Mouse (Mus musculus) C2C12 (cell line): ENCODE data around the gene Nfatc4. TPM values are rescaled to one million over a fixed set of nuclear protein-coding genes. Genes with fewer than 3 reads are reported as not detected.
A peak's percentile ranks its signal among the peaks of the same experiment; 100 is the strongest.

Experiments
- H3K27me3 ChIP-seq: one replicate; pipeline ENCODE4 v1.6.1; 2011; ENCODE audit not compliant: control insufficient read depth, insufficient read depth, insufficient read length
- H3K36me3 ChIP-seq: one replicate; pipeline ENCODE4 v1.6.1; 2011; ENCODE audit not compliant: control insufficient read depth, insufficient read depth
- H3K4me3 ChIP-seq: one replicate; pipeline ENCODE4 v1.5.1; 2011; ENCODE audit warnings: mild to moderate bottlenecking, control low read depth; ENCODE audit not compliant: poor library complexity, insufficient read depth, severe bottlenecking
- H3K79me2 ChIP-seq: one replicate; pipeline ENCODE4 v1.6.1; 2011; ENCODE audit not compliant: control insufficient read depth, insufficient read depth
- H3K79me3 ChIP-seq: one replicate; pipeline ENCODE4 v1.6.1; 2011; ENCODE audit warnings: low read depth, control low read depth
- H3ac ChIP-seq: one replicate; pipeline ENCODE3; 2011; ENCODE audit warnings: low read depth; ENCODE audit not compliant: control insufficient read depth, insufficient read length
- CEBPB ChIP-seq: IDR thresholded peaks from one replicate; pipeline ENCODE4 v1.6.1; 2011; ENCODE audit warnings: low read depth, mild to moderate bottlenecking, control low read depth, moderate library complexity
- CTCF ChIP-seq: IDR thresholded peaks from one replicate; pipeline ENCODE4 v1.5.1; 2011; ENCODE audit not compliant: control insufficient read depth, insufficient read depth, insufficient read length
- FOSL1 ChIP-seq: IDR thresholded peaks from one replicate; pipeline ENCODE4 v1.8.0; 2011; ENCODE audit warnings: mild to moderate bottlenecking, low read length; ENCODE audit not compliant: poor library complexity, insufficient read depth, severe bottlenecking
- MAX ChIP-seq: IDR thresholded peaks from one replicate; pipeline ENCODE4 v1.6.1; 2011; ENCODE audit warnings: mild to moderate bottlenecking, control low read depth
- MYOD1 ChIP-seq: IDR thresholded peaks from one replicate; pipeline ENCODE4 v1.6.1; 2011; ENCODE audit warnings: low read depth; ENCODE audit not compliant: control insufficient read depth, insufficient read length
- MYOG ChIP-seq: IDR thresholded peaks from one replicate; pipeline ENCODE4 v1.6.1; 2011; ENCODE audit not compliant: control insufficient read depth, insufficient read length; ENCODE audit errors: extremely low read depth
- USF1 ChIP-seq: IDR thresholded peaks from one replicate; pipeline ENCODE4 v1.6.1; 2011; ENCODE audit warnings: low read depth, mild to moderate bottlenecking, control low read depth, moderate library complexity
- polyA plus RNA-seq: library from polyadenylated mRNA; unstranded; fragments of >200 nt; fragmentation: generic; extraction: Trizol; gene quantifications from one replicate; pipeline ENCODE4 v1.2.1, GENCODE M21; 2012; ENCODE audit warnings: missing spikeins

Nfatc4 gene
- polyA plus RNA-seq, 1 experiment: 1.2 TPM

GRCm38 (mm10) chr14:55873242-55873713, 50.3 kb downstream of the Nfatc4 start:
- Histone ChIP-seq H3K79me3 (no peaks in the 10 kb centered on the region), H3K36me3 (no peaks in the 10 kb centered on the region), H3K27me3 (no peaks in the 10 kb centered on the region), H3ac (no peak overlapping the region), H3K79me2 (no peaks in the 10 kb centered on the region), H3K4me3 (no peak overlapping the region)
- TF ChIP-seq USF1 (no peak), CTCF (no peak), MYOG (no peak), CEBPB (no peak), MYOD1 (no peak), MAX (no peak), FOSL1 (no peak)

GRCm38 (mm10) chr14:55873714-55874683, 51.1 kb downstream of the Nfatc4 start:
- Histone ChIP-seq H3K27me3 (no peaks in the 10 kb centered on the region), H3K36me3 (no peaks in the 10 kb centered on the region), H3K79me3 (no peaks in the 10 kb centered on the region), H3ac (peak overlapping the region; percentile 34), H3K79me2 (no peaks in the 10 kb centered on the region), H3K4me3 (no peak overlapping the region)
- TF ChIP-seq MAX (no peak), USF1 (no peak), MYOG (no peak), MYOD1 (no peak), CTCF (peak; percentile 94), CEBPB (no peak)

GRCm38 (mm10) chr14:55877469-55878315, 54.7 kb downstream of the Nfatc4 start:
- Histone ChIP-seq H3K79me2 (no peaks in the 10 kb centered on the region), H3K79me3 (no peaks in the 10 kb centered on the region), H3K36me3 (no peaks in the 10 kb centered on the region), H3ac (no peak overlapping the region), H3K4me3 (no peak overlapping the region), H3K27me3 (no peaks in the 10 kb centered on the region)
- TF ChIP-seq MYOD1: no peak
- TF ChIP-seq USF1: no peak
- no peak for TF ChIP-seq CTCF
- no peak for TF ChIP-seq MYOG
- no peak for TF ChIP-seq CEBPB

- no peak overlapping the region for H3ac ChIP-seq
- H3K79me2 ChIP-seq: no peaks in the 10 kb centered on the region
- H3K79me3 ChIP-seq: no peaks in the 10 kb centered on the region
- H3K36me3 ChIP-seq: no peaks in the 10 kb centered on the region
- TF ChIP-seq MYOG (no peak), CTCF (no peak), FOSL1 (no peak)
- H3K4me3 ChIP-seq: no peak overlapping the region
- no peaks in the 10 kb centered on the region for H3K27me3 ChIP-seq
These were observed 55.5 kb downstream of the Nfatc4 start for GRCm38 (mm10) chr14:55878316-55878940.

- no peaks in the 10 kb centered on the region for H3K36me3 ChIP-seq
- H3K79me3 ChIP-seq: no peaks in the 10 kb centered on the region
- TF ChIP-seq MYOD1 (no peak), CTCF (peak; percentile 37)
- no peaks in the 10 kb centered on the region for H3K79me2 ChIP-seq
- H3ac ChIP-seq: no peak overlapping the region
- H3K4me3 ChIP-seq: no peak overlapping the region
- no peaks in the 10 kb centered on the region for H3K27me3 ChIP-seq
These were observed 56.7 kb downstream of the Nfatc4 start for GRCm38 (mm10) chr14:55879623-55880022.
